Mouse (Mus musculus) liver, adult 2 months (tissue): Measurements from ENCODE around the gene Ddx28. TPM values are rescaled to one million over a fixed set of nuclear protein-coding genes. Genes with fewer than 3 reads are reported as not detected.

Source experiments
- DNase-seq: peaks from one replicate; pipeline ENCODE4 v3.0.0-alpha.2; 2011; ENCODE audit warnings: low read depth, low spot score; ENCODE audit errors: extremely low read depth
- H3K27ac ChIP-seq: fragments of 200-500 bp; replicated peaks from 2 replicates; pipeline ENCODE4 v1.5.1; 2012; ENCODE audit warnings: low read depth, mild to moderate bottlenecking, control low read depth, inconsistent platforms, low read length; ENCODE audit not compliant: insufficient read depth
- H3K27me3 ChIP-seq: fragments of 200-500 bp; 2 replicates; pipeline ENCODE4 v1.6.1; 2012; ENCODE audit warnings: mild to moderate bottlenecking, moderate library complexity, low read length, inconsistent platforms; ENCODE audit not compliant: control insufficient read depth, insufficient read depth
- H3K36me3 ChIP-seq: fragments of 200-500 bp; 2 replicates; pipeline ENCODE4 v1.6.1; 2012; ENCODE audit warnings: low read length, inconsistent platforms; ENCODE audit not compliant: control insufficient read depth, insufficient read depth
- H3K4me1 ChIP-seq: fragments of 200-500 bp; 2 replicates; pipeline ENCODE4 v1.6.1; 2011; ENCODE audit warnings: low read length; ENCODE audit not compliant: control insufficient read depth, insufficient read depth
- H3K4me3 ChIP-seq: fragments of 200-500 bp; 2 replicates; pipeline ENCODE4 v1.5.1; 2011; ENCODE audit warnings: low read depth, mild to moderate bottlenecking, control low read depth, low read length, moderate library complexity; ENCODE audit not compliant: insufficient read depth
- H3K79me2 ChIP-seq: fragments of 200-500 bp; 2 replicates; pipeline ENCODE4 v1.6.1; 2012; ENCODE audit warnings: inconsistent platforms, mild to moderate bottlenecking, low read length, moderate library complexity; ENCODE audit not compliant: control insufficient read depth, insufficient read depth
- H3K9ac ChIP-seq: fragments of 200-500 bp; 2 replicates; pipeline ENCODE4 v1.6.1; 2012; ENCODE audit warnings: low read depth, mild to moderate bottlenecking, control low read depth, inconsistent platforms, low read length
- CTCF ChIP-seq: fragments of 200-500 bp; IDR thresholded peaks from 2 replicates; pipeline ENCODE4 v1.5.1; 2011; ENCODE audit warnings: low read depth, low read length, control low read depth
- POLR2A ChIP-seq: fragments of 200-500 bp; IDR thresholded peaks from 2 replicates; pipeline ENCODE4 v1.6.1; 2011; ENCODE audit warnings: low read length, control low read depth; ENCODE audit not compliant: insufficient read depth; ENCODE audit errors: extremely low read depth
- WGBS: fragments of 180-500 bp; shearing (Covaris S2); methylation state at CpG from one replicate; pipeline ENCODE4 v1.1.7; 2018; 5-methylcytosine and 5-hydroxymethylcytosine counted together
- polyA plus RNA-seq: library from polyadenylated mRNA; depleted of rRNA; stranded (reverse); fragments of >200 nt; gene quantifications from 2 replicates; pipeline ENCODE4 v1.2.3, GENCODE M21; 2012
- total RNA-seq: library from RNA; depleted of rRNA; stranded (reverse); fragments of >200 nt; gene quantifications from 2 replicates; pipeline ENCODE4 v1.2.3, GENCODE M21; 2014

Ddx28 gene
- total and polyA plus RNA-seq, 2 experiments: 9.6 to 10.3 TPM

- Histone ChIP-seq H3K4me1 (no peaks in the 10 kb centered on the region), H3K27me3 (no peaks in the 10 kb centered on the region), H3K27ac (no peak overlapping the region), H3K4me3 (no peak overlapping the region), H3K36me3 (no peaks in the 10 kb centered on the region), H3K9ac (no peak overlapping the region), H3K79me2 (no peaks in the 10 kb centered on the region)
- no peak for DNase-seq
- 88% methylated on average over 7 of the region's 7 CpGs for WGBS
- TF ChIP-seq POLR2A (no peak), CTCF (no peak)
Observed at GRCm38 (mm10) chr8:105975363-105975762, 36.3 kb downstream of the Ddx28 start.

- DNase-seq: no peak
- Histone ChIP-seq H3K27me3 (no peaks in the 10 kb centered on the region), H3K36me3 (no peaks in the 10 kb centered on the region), H3K4me1 (peaks cover 3% of the 10 kb centered on the region), H3K79me2 (no peaks in the 10 kb centered on the region), H3K4me3 (no peak overlapping the region), H3K27ac (no peak overlapping the region), H3K9ac (no peak overlapping the region)
- TF ChIP-seq CTCF: no peak
- no peak for TF ChIP-seq POLR2A
- WGBS: 85% methylated on average over 8 of the region's 8 CpGs
Observed at GRCm38 (mm10) chr8:105971019-105971720, 40.5 kb downstream of the Ddx28 start.

GRCm38 (mm10) chr8:105969367-105969766, 42.3 kb downstream of the Ddx28 start:
- H3K4me3 ChIP-seq: no peak overlapping the region
- TF ChIP-seq CTCF (no peak), POLR2A (no peak)
- H3K4me1 ChIP-seq: peaks cover 12% of the 10 kb centered on the region
- H3K79me2 ChIP-seq: peaks cover 11% of the 10 kb centered on the region; the same call in 1 of the 2 replicates
- no peak overlapping the region for H3K9ac ChIP-seq
- DNase-seq: no peak
- no peak overlapping the region for H3K27ac ChIP-seq
- no peaks in the 10 kb centered on the region for H3K27me3 ChIP-seq
- 90% methylated on average over 1 of the region's 1 CpGs for WGBS
- no peaks in the 10 kb centered on the region for H3K36me3 ChIP-seq

- Histone ChIP-seq H3K4me1 (peaks cover 13% of the 10 kb centered on the region), H3K27me3 (no peaks in the 10 kb centered on the region), H3K27ac (no peak overlapping the region), H3K36me3 (no peaks in the 10 kb centered on the region), H3K79me2 (peaks cover 20% of the 10 kb centered on the region; the same call in 1 of the 2 replicates), H3K4me3 (peak overlapping the region; percentile 25), H3K9ac (no peak overlapping the region)
- TF ChIP-seq POLR2A: no peak
- WGBS: 45% methylated on average over 19 of the region's 19 CpGs
- DNase-seq: no peak
Observed at GRCm38 (mm10) chr8:105966692-105967311, 44.9 kb downstream of the Ddx28 start.

- Histone ChIP-seq H3K9ac (peak within 1 kb of the TSS; percentile 94), H3K27ac (peak within 1 kb of the TSS; percentile 67), H3K4me3 (peak within 1 kb of the TSS; percentile 91), H3K27me3 (no peaks in the 10 kb centered on the region), H3K4me1 (peaks cover 13% of the 10 kb centered on the region), H3K79me2 (peaks cover 20% of the 10 kb centered on the region; the same call in 1 of the 2 replicates), H3K36me3 (no peaks in the 10 kb centered on the region)
- DNase-seq: peak; percentile 20
- TF ChIP-seq CTCF (no peak), POLR2A (peak; percentile 72; the same call in 1 of the 2 replicates)
- WGBS: under 1% methylated on average over 46 of the region's 47 CpGs
Observed at GRCm38 (mm10) chr8:105965905-105966341, 45.8 kb downstream of the Ddx28 start, which contains the start of gene Slc12a4. TSS of gene Slc12a4 (minus strand) at chr8:105966097.
